Mouse (Mus musculus) CH12.LX (cell line): ENCODE measurements around the gene Med11.

Source experiments
- JUN ChIP-seq: IDR thresholded peaks from 2 replicates; pipeline ENCODE4 v1.6.1; 2011; ENCODE audit warnings: low read depth, mild to moderate bottlenecking, low read length, improper control_type of control experiment, moderate library complexity; ENCODE audit not compliant: insufficient read depth
- POLR2A ChIP-seq: IDR thresholded peaks from 2 replicates; pipeline ENCODE4 v1.6.1; 2011; ENCODE audit warnings: low read depth, mild to moderate bottlenecking, improper control_type of control experiment, low read length
- ZNF384 ChIP-seq: IDR thresholded peaks from 2 replicates; pipeline ENCODE4 v1.6.1; 2012; ENCODE audit warnings: low read depth, low read length, improper control_type of control experiment, inconsistent platforms

DNA sequence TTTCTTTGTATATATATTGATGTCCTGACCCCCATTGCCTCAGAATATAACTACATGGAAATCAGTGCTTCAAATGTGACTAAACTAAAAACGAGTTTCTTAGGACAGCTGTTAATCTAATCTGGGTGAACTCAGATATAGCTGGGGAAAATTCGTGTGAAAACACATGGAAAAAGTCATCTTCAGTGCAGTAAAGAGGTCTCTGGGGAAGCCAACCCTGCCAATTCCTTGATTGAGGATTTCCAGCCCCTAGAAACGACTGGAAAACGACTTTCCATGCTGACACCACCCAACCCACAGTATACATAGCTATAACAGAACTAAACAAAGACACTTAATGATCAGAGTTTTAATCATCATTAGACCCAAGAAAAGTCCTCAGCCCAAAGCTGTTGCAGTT, 36.1 kb downstream of the Med11 start:
- no peak for TF ChIP-seq POLR2A
- TF ChIP-seq ZNF384, result no peak
- TF ChIP-seq JUN, result no peak
